Comparison of ENCODE assay signal across 28 mouse cellular contexts in the genomic region with DNA sequence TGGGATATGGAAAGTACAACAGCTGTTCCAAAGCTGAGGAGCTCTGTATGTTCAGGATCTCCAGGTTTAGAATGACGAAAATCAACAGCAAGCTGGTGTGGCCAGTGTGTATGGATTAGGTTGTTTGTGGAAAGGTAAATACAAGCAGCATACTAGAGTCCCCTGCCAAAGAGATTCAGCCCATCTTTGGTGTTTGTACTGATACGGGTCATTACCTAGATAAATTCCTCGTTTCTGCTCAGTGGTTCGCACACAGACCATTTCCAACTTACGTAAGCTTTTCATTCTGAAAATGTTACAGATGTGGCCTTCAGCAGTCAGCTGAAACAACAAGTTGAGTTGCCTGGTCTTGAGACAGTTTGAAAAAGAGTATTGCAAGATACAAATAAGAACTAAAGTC.
DNase-seq lines count a peak whose midpoint lies in the region; ATAC-seq and TF ChIP-seq lines count a peak whose summit lies in the region.
"Had no signal": no experiment of that assay in that cellular context is flagged by ENCODE, and none has a peak within 500 bp of the region (broad histone marks: within the 10 kb centered on the region; RNA-seq: fewer than 3 reads in every experiment).

No protein-coding gene starts in this region.

- H3K36me3 ChIP-seq in kidney, embryonic 16.5 days (ENCODE audit: insufficient read depth, low read length): no peaks in the 10 kb centered on the region
- H3K36me3 ChIP-seq in forebrain, embryonic 12.5 days (replicated peaks): no peaks in the 10 kb centered on the region
- H3K36me3 ChIP-seq: embryonic facial prominence, embryonic 10.5 days; embryonic facial prominence, embryonic 13.5 days; G1E; hindbrain, embryonic 12.5 days; hindbrain, embryonic 15.5 days had no signal

- TF ChIP-seq CTCF in Patski (IDR thresholded peaks at IDR 0.05): no peak

- 44% methylated on average over 5 of the region's 5 CpGs for WGBS in kidney, embryonic 16.5 days
- WGBS in forebrain, embryonic 12.5 days: 94% methylated on average over 5 of the region's 5 CpGs

- H3K27ac ChIP-seq in kidney, embryonic 16.5 days (ENCODE audit: low read length): no peak overlapping the region
- no peak overlapping the region for H3K27ac ChIP-seq in forebrain, embryonic 12.5 days
- H3K27ac ChIP-seq: embryonic facial prominence, embryonic 10.5 days; embryonic facial prominence, embryonic 13.5 days; forebrain, embryonic 13.5 days; gastrocnemius, adult 2 months; hindbrain, embryonic 12.5 days; hindbrain, embryonic 15.5 days had no signal

- H3K4me3 ChIP-seq in kidney, embryonic 16.5 days (ENCODE audit: low read length): no peak overlapping the region
- H3K4me3 ChIP-seq in forebrain, embryonic 12.5 days (replicated peaks): no peak overlapping the region
- H3K4me3 ChIP-seq: embryonic facial prominence, embryonic 10.5 days; embryonic facial prominence, embryonic 13.5 days; erythroblast, embryonic 14.5 days; forebrain, embryonic 13.5 days; gastrocnemius, adult 2 months; hindbrain, embryonic 12.5 days; hindbrain, embryonic 15.5 days had no signal

- in situ Hi-C loops in Patski (cut with MboI; ENCODE audit: low pct_unique_long_range_greater_than_20kb): no loop called here

- H3K4me2 ChIP-seq in kidney, embryonic 16.5 days (replicated peaks; ENCODE audit: low read depth, low read length): no peak overlapping the region
- no peak overlapping the region for H3K4me2 ChIP-seq in forebrain, embryonic 12.5 days
- H3K4me2 ChIP-seq: embryonic facial prominence, embryonic 13.5 days; forebrain, embryonic 13.5 days; heart, embryonic 11.5 days; hindbrain, embryonic 12.5 days; hindbrain, embryonic 15.5 days had no signal

- no peaks in the 10 kb centered on the region; the same call in 1 of the 2 replicates for H3K9me3 ChIP-seq in kidney, embryonic 16.5 days (ENCODE audit: low read length)
- H3K9me3 ChIP-seq in forebrain, embryonic 12.5 days: no peaks in the 10 kb centered on the region
- H3K9me3 ChIP-seq: embryonic facial prominence, embryonic 10.5 days; embryonic facial prominence, embryonic 13.5 days; forebrain, embryonic 13.5 days; G1E; hindbrain, embryonic 12.5 days; hindbrain, embryonic 15.5 days had no signal

- CTCF ChIA-PET in Patski (lab: Charles Lee): no interaction called here

- no peak overlapping the region for H3K9ac ChIP-seq in kidney, embryonic 16.5 days (replicated peaks; ENCODE audit: low read length)
- H3K9ac ChIP-seq in forebrain, embryonic 12.5 days: no peak overlapping the region
- H3K9ac ChIP-seq: embryonic facial prominence, embryonic 13.5 days; forebrain, embryonic 13.5 days; hindbrain, embryonic 12.5 days; hindbrain, embryonic 15.5 days had no signal

- POLR2A ChIA-PET in Patski (lab: Charles Lee): no interaction called here

- 0 out of 2 replicates have a peak, but pooled peaks cover 6% of the 10 kb centered on the region for H3K4me1 ChIP-seq in kidney, embryonic 16.5 days (ENCODE audit: insufficient read depth, low read length)
- no peaks in the 10 kb centered on the region for H3K4me1 ChIP-seq in forebrain, embryonic 12.5 days
- H3K4me1 ChIP-seq: embryonic facial prominence, embryonic 10.5 days; embryonic facial prominence, embryonic 13.5 days; forebrain, embryonic 13.5 days; hindbrain, embryonic 12.5 days; hindbrain, embryonic 15.5 days had no signal

- H3K27me3 ChIP-seq in Patski: no peaks in the 10 kb centered on the region
- H3K27me3 ChIP-seq in kidney, embryonic 16.5 days (ENCODE audit: insufficient read depth, low read length): no peaks in the 10 kb centered on the region
- no peaks in the 10 kb centered on the region for H3K27me3 ChIP-seq in forebrain, embryonic 12.5 days
- H3K27me3 ChIP-seq: CH12.LX; embryonic facial prominence, embryonic 13.5 days; forebrain, embryonic 13.5 days; hindbrain, embryonic 12.5 days; hindbrain, embryonic 15.5 days had no signal

- ATAC-seq in Patski: peak; percentile 26
- ATAC-seq in kidney, embryonic 16.5 days (ENCODE audit: low FRiP score, low TSS enrichment): peak; percentile 61; the same call in 1 of the 2 replicates
- ATAC-seq in forebrain, embryonic 12.5 days (ENCODE audit: low FRiP score): no peak
- ATAC-seq: forebrain, embryonic 13.5 days; forebrain, embryonic 16.5 days had no signal

- peak; percentile 6 for DNase-seq in embryo, embryonic 10.5 days (ENCODE audit: low spot score)
- DNase-seq in embryo, embryonic 11 days: no peak
- peak; percentile 13 to 24 for DNase-seq in kidney, adult 8-10 months
- DNase-seq in kidney, postnatal 4 days: no peak
- DNase-seq in Patski (ENCODE audit: low read depth, low spot score): no peak
- no peak for DNase-seq in gastrocnemius, adult 18-20 months (ENCODE audit: low spot score)
- DNase-seq: adrenal gland, adult 2 months; adrenal gland, postnatal 14 days; B cell, adult 2 months; cerebellum, adult 11 months; cerebellum, adult 2 months; cerebellum, adult 9-11 months; cerebellum, postnatal 25 days; gastrocnemius, adult 2 months; gastrocnemius, postnatal 14 days; heart, adult 11 months had no signal

Comparison
In these comparisons a context has a peak if more than half of its experiments do, and no peak if none do; other contexts are left out.
1. DNase-seq: peak in embryo, embryonic 10.5 days (single experiment) and kidney, adult 8-10 months (2 of 2); none in embryo, embryonic 11 days (single experiment), kidney, postnatal 4 days (0 of 2), Patski (single experiment) and gastrocnemius, adult 18-20 months (single experiment).